Mouse (Mus musculus) small intestine, adult 2 months (tissue): Measurements from ENCODE around the gene Fcgr2b.

ENCODE experiments used
- CTCF ChIP-seq: fragments of 200-500 bp; IDR thresholded peaks from 2 replicates; pipeline ENCODE4 v1.5.1; 2012; ENCODE audit warnings: low read depth, mild to moderate bottlenecking, control low read depth, inconsistent platforms, low read length, moderate library complexity, mixed read lengths; ENCODE audit not compliant: insufficient replicate concordance, insufficient read length; ENCODE audit errors: extremely low read depth
- POLR2A ChIP-seq: fragments of 200-500 bp; IDR thresholded peaks from 2 replicates; pipeline ENCODE4 v1.6.1; 2012; ENCODE audit warnings: low read depth, mild to moderate bottlenecking, control low read depth, inconsistent platforms, low read length, moderate library complexity

DNA sequence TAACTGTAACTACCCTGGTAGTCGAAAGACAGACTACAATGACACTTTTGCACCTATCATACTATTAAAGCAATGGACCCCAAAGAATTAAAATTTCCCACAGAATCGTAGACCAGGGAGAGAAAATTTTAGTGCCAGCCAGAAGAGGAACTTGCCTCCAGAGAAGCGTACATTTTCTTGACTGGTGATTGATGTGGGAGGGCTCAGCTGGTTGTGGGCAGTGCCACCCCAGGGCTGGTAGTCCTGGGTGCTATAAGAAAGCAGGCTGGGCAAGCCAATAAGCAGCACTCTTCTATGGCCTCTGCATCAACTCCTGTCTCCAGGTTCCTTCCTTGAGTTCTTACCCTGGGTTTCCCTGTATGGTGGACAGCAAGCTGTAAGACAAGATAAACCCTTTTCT, 8.7 kb upstream of the Fcgr2b start:
- TF ChIP-seq CTCF (no peak), POLR2A (no peak)
